Mouse (Mus musculus): Measurements from ENCODE around the gene Cisd3.
A peak's percentile ranks its signal among the peaks of the same experiment; 100 is the strongest.
"Not testable (repeated sequence)": the region's sequence is repeated elsewhere in the genome, so short reads cannot be mapped to it uniquely, and the experiment has no call there.

The Cisd3 gene

DNA sequence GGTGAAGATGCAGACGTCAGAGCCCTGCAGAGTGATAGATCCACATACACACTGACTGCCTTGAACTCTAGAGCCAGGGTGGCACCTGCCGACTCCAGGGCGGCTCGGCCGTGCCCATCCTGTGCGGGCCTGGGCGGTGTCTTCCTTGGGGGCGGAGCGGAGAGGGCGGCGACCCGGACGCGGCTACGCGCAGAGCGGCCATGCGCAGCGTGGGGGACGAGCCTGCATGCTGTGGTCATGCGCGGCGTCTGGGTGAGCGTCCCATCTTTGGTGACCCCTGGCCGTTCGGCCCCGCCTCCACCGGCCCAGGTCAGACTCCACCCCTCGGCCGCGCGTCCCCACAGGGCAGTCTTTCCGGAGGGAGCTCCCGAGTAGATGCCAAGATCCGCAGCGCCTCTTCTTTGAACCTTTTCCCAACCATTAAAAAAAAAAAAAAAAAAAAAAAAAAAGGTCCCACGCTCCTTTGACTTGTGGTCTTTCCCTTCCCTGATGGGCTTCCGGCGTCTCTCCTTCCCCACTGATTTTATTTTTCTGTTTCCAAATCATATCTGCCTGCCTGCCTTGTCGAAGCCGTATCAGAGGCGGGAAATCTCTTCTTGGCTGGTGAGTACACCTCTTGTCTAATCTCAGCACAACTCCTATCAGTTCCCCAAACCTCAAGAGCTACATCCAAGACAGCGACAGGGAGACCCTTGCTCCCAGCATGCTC, at the start of gene Cisd3:
Cisd3 (plus strand) TSS at position 214 of the 709 bp plus-strand sequence.
- peak; percentile 88 to 90 for DNase-seq (ENCODE audit: low spot score in 2 of 2)

DNA sequence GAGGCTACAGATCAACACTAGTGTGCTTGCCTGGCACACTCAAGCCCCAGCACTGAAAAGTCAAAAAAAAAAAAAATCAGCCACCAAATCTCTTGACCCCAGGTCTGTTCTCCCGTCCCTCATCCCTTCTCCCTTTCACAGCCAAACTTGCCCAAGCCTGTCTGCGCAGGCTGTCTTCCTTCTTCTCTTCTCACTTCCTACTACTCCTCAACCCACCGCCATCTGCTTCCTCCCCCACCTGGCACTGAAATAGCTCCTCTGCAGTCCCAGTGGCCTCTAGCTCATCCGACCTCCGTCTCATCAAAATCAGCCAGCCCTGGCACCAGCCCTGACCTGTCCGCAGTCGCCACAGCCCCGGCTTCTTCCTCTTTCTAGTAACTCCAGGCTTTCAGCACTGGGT, 44.0 kb upstream of the Cisd3 start:
- DNase-seq (ENCODE audit: low spot score in 2 of 2), result no peak

DNA sequence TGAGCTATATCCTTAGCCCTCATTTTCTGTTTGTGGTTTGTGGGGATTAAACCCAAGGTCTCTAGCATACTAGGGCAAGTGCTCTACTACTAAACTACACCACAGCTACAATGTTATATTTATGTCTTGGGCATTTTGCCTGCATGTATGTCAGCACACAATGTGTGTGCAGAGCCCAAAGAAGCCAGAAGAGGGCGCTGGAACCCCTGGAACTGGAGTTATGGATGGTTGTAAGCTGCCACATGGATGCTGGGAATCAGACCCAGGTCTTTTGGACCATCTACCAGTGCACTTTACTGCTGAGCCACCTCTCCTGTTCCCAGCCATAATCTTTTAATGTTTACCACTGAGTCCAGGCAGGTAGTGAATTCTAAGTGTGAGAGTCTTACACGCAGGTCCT, 42.9 kb upstream of the Cisd3 start:
- DNase-seq (ENCODE audit: low spot score in 2 of 2), result no peak

DNA sequence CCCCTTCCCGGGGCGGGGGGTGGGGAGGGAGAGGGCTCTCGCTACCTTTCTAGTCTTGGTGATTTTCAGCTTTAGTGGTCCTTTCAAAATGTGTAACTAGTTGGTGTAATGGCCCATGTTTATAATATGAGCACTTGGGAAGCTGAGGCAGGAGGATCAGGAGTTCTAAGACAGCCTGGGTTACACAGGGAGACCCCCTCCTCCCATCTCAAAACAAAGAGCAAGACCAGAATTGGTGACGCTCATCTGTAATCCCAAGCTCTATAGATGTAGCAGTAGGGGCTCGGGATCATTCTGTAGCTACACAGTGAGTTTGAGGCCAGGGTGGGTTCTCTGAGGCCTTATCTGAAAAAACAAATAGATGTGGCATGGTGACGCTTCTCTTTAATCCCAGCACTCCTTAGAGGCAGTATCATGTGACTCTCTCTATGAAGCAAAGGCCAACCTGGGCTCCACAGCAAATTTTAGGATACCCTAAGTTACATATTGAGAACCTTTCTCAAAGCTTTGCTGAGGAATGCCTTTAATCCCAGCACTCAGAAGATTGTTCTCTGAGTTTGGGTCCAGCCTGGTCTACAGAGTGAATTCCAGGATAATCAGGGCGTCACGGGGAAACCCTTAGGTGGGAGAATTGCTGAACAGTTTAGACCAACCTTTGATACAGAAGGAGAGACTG, 42.1 kb upstream of the Cisd3 start:
- no peak for DNase-seq (ENCODE audit: low spot score in 2 of 2)

DNA sequence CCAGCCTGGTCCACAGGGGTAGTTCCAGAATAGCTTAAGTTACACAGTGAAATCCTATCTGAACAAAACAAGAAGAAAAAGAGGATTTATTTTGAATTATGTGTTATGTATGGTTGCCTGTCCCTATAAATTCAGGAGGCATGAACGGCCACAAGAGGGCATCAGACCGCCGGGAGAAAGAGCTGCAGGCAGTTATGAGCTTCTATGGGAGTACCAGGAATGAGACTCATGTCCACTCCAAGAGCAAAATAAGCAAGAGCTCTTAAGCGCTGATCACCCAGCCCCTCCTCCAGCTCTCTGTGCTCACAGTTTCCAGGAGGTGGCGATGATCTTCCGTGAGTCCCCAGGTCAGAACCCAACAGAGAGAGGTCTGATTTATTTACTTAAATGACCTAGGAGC, 40.8 kb upstream of the Cisd3 start:
- DNase-seq (ENCODE audit: low spot score in 2 of 2), result no peak

DNA sequence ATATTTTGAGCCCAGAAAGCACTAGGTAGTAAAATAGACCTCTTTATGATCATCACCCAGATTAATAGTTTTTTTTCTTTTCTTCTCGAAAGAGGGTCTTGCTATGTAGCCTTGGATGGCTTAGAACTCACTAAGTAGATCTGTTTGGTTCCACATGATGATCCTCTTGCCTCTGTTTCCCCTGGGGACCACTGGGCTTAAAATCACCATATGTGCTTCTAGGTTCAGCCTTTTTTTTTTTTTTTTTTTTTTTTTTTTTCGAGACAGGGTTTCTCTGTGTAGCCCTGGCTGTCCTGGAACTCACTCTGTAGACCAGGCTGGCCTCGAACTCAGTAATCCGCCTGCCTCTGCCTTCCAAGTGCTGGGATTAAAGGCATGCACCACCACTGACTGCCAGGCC, 37.1 kb upstream of the Cisd3 start:
- DNase-seq (ENCODE audit: low spot score in 2 of 2), result not testable (repeated sequence)

- no peak for DNase-seq (ENCODE audit: low spot score in 2 of 2)
Measured at GRCm38 (mm10) chr11:97650341-97650740, 35.3 kb upstream of the Cisd3 start.

GRCm38 (mm10) chr11:97653376-97653775, 32.2 kb upstream of the Cisd3 start:
- DNase-seq (ENCODE audit: low spot score in 2 of 2), result not testable (repeated sequence)

DNA sequence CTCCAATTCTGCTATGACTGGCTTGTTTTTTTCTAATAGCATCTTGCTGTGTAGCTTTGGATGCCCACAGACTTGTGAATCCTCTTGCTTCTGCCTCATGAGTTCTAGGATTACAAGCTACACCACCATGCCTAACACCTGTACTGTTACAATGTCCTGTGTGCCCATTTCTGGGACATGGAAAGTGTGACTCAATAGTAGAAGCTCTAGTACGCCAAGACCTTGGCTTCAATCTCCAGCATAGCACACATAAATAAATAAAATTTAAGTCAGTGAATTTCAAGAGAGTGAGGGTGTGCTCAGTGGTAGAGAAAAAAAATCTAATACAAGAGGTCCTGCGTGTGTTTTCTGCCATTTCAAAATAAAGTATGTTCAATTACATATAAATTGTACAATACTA, 31.4 kb upstream of the Cisd3 start:
- DNase-seq (ENCODE audit: low spot score in 2 of 2), result no peak

- DNase-seq (ENCODE audit: low spot score in 2 of 2), result no peak
Measured at GRCm38 (mm10) chr11:97656269-97656971, 29.2 kb upstream of the Cisd3 start.

DNA sequence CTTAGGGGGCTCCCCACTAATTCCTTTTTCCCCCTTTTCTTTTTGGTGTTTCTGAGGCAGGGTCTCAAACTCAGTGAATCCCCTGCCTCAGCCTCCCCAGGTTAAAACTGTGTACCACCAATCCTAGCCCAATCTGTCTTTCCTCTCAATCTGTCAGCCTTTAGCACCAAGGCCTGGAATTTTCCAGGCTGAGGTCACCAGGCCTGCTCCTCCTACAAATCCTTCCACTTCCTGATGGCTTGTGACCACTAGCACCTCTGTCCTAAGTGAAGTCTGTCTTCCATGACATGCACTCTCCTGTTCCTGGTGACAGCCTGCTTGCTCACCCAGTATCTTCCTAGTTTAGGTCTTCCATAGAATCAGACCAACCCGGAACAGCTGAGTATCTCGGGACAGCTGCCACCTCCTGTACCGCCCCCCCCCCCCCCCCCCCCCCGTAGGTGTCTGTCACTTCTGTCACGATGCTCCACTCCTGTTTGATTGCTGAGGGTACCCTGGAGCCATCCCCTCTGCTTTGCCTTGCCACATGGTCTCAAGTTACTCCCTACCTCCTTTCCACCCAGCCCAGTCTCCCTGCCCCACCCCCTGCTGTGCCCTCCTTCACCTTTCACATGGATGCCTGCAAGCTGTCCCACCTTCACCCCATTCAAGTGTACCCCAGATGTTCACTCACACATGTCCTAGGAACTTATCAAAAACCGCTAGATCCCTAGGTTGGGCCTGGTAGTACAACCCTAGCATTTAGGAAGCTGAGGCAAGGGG, 28.3 kb upstream of the Cisd3 start:
- DNase-seq (ENCODE audit: low spot score in 2 of 2), result no peak

DNA sequence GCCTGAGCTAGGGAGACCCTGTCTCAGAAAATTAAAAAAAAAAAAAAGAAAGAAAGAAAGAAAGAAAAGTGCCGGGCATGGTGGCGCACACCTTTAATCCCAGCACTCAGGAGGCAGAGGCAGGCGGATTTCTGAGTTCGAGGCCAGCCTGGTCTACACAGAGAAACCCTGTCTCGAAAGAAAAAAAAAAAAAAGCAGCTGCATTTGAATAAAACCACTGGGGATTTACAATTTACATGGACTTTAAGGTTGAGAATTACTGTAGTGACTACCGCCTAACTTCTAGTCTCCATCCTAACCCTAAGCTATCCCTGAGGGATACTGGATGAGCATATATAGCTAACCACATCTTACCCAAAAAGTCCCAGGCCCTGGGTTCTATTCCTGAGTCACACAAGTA, 27.7 kb upstream of the Cisd3 start:
- not testable (repeated sequence) for DNase-seq (ENCODE audit: low spot score in 2 of 2)

- no peak for DNase-seq (ENCODE audit: low spot score in 2 of 2)
Measured at GRCm38 (mm10) chr11:97658751-97659266, 26.8 kb upstream of the Cisd3 start.

- no peak for DNase-seq (ENCODE audit: low spot score in 2 of 2)
Measured at GRCm38 (mm10) chr11:97659267-97659989, 26.2 kb upstream of the Cisd3 start.

DNA sequence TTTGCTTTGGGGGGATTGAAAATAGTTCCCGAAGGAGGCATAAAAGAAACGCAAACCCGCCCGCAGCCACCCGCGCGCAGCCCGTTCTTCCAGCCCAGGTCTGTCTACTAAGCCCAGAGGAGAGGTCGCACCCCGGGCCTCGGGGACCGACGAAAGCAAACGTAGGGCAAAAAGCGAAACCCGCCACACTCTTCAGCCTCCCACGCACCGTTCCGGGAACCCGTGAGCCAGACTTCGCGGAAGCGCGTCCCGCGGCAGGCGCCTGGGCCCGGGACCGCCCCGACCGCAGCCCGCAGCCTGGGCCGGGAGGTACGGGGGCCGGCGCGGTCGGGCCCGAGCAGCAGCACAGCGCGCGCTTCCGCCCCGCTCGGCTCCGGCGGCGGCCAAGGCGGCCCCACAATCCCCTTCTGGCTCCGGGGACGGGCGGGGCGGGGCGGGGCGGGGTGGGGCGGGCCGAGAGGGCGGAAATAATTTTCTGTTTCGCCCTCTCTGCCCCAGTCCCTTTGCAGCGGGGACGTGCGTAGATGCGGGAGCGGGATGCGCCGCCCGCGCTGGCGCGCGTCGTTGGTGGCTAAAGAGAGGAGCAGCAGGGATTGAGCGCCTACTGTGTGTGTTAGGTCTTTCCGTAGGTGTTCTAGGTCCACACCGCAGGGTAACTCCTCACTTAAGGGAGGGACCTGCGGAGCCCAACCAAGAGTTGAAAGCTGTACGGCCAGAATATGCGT, 25.5 kb upstream of the Cisd3 start:
- DNase-seq (ENCODE audit: low spot score in 2 of 2), result peak; percentile 71 to 72

- DNase-seq (ENCODE audit: low spot score in 2 of 2), result no peak
Measured at GRCm38 (mm10) chr11:97660734-97661647, 24.6 kb upstream of the Cisd3 start.

- peak in 1 of 2 experiments; percentile 58 for DNase-seq (ENCODE audit: low spot score in 2 of 2)
Measured at GRCm38 (mm10) chr11:97661648-97662133, 23.9 kb upstream of the Cisd3 start.

GRCm38 (mm10) chr11:97662207-97662892, 23.3 kb upstream of the Cisd3 start:
- no peak for DNase-seq (ENCODE audit: low spot score in 2 of 2)
